Mouse (Mus musculus): ENCODE measurements around the gene Asb1.

Gene Asb1

DNA sequence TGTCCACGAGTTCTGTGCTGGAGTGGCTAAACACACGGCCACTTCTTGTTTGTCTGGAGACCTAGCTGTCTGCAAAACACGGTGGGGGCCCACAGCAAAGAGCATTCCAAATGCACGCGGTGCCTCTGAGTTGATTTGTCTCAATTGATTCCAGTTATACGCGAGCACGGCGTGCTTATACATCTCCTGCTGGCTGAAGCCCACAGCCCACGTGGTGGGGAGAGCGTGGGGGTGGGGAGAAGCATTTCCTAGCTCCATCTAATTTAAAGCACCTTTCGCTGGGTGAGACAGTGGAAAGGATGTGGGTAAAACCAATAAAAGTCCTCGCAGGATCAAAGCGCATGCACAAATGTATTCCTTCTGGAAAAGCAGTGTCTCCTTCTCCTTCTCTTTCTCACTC is 65.3 kb downstream of the Asb1 start:
- DNase-seq (ENCODE audit: inconsistent age in 2 of 2, low spot score in 1 of 2) = no peak

- DNase-seq (ENCODE audit: inconsistent age in 2 of 2, low spot score in 1 of 2) = no peak
Observed at GRCm38 (mm10) chr1:91606701-91607100, 66.4 kb downstream of the Asb1 start.

- DNase-seq (ENCODE audit: inconsistent age in 2 of 2, low spot score in 1 of 2) = no peak
Observed at GRCm38 (mm10) chr1:91607141-91607540, 66.8 kb downstream of the Asb1 start.
